Mouse (Mus musculus): ENCODE measurements around the gene Maff.

Gene Maff

DNA sequence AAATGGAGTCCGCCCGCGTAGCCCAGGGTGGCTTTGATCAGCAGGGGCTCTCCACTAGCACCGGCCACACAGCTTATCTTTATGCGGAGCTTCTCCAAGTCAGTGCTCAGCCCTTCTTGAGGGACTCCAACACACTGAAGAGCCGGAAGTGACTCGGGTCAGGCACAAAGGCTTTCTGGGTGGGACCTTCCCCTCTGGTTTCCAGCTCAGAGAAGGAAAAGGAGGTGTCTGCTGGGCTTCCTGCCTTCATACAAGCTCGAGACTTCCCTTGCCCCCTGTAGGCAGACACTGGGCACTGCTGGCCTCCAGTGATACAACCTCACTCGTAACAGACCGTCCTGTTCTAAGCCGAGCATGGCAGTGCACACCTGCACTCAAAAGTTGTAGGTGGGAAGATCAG lies 50.3 kb downstream of the Maff start:
- no peak for DNase-seq (ENCODE audit: low spot score)

DNA sequence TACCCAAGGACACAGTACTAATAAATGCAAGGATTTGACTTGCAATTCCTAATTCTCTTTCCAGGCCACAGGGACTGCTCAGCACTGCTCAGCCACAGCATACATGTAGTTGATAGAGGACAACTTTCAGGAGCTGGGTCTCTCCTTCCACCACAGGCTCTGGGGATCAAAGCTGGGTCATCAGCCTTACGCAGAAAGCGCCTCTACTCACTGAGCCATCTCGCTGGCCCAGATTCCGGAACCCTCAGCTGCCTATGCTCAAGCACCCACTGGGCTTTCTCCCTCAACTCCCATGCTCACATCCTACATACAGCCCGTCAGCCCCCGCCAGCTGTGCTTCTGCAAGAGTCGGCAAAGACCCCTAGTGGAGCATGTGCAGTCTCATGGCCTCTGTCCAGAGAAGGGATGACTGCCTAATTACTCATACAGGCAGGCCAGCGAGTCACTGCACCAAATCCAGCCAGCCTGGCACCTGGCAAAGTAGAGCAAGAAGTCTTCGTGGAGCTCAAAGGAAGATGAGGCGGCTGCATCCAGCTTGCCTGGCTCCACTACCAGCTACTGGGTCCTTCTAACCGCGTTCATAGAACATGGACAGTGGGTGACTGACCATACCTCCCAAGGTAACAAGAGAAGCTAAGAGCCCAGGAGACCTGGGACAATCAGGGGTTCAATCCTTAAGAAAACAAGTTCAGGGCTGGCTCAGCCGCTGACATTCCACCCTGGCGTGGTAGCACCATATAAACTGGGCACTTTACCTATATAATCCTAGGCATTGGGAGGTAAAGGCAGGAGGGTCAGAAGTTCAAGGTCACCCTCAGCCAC lies 53.0 kb downstream of the Maff start:
- no peak for DNase-seq (ENCODE audit: low spot score)

DNA sequence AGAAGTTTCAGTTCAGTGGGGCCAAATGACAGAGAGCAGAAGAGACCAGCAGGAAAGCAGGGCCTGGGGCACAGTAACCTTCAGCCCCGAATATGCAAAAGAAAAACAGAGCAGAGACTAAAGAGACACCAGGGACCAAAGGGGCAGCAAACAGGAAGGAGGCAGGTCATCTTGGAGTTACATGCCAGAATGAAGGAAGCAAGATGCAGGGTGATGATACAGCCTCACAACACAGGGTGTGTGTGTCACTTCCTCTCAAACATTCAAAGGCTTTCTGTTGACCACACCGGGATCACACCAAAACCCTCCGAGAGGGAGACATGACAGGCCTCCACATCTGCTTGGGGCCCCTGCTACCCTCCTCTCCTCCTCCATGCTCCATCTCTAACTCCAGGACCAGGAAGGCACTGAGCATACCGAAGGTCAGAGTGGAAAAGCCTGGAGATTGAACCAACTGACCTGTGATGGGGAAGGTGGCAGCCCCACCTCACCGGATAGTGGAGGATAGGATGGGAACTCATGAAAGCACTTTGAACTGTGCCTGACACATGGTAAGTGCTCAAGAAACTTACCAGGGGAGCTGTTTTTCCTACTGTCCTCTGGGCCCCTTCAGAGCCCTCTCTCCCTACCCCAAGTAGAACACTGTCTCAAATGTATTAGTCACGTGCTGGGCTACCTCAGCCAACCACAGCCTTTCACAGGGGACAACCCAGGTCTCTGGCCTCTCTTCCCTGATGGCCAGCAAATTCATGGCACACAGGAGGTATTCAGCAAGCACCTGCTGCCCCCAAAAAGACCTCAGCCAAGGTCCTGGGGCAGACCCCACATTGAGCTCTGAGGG lies 53.9 kb downstream of the Maff start:
- DNase-seq (ENCODE audit: low spot score), result no peak

GRCm38 (mm10) chr15:79400975-79401365 lies 54.5 kb downstream of the Maff start:
- no peak for DNase-seq (ENCODE audit: low spot score)

DNA sequence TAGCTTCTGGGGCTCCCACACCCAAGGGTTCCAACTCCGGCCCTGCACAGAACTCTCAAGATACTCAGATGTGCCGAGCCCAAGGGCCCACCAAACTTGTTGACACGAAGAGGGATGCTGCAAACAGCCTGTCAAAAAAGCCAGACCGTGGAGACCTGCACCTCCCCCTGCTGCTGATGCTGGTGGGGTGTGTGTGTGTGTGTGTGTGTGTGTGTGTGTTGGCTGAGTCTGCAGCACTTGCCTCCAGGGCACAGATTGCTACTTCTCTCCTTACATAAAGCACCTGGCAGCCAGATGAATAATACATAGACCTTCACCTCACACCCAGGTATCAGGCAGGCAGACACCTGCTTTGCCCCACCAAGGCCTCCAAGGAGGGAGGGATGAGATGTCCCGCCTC lies 55.8 kb downstream of the Maff start:
- no peak for DNase-seq (ENCODE audit: low spot score)

DNA sequence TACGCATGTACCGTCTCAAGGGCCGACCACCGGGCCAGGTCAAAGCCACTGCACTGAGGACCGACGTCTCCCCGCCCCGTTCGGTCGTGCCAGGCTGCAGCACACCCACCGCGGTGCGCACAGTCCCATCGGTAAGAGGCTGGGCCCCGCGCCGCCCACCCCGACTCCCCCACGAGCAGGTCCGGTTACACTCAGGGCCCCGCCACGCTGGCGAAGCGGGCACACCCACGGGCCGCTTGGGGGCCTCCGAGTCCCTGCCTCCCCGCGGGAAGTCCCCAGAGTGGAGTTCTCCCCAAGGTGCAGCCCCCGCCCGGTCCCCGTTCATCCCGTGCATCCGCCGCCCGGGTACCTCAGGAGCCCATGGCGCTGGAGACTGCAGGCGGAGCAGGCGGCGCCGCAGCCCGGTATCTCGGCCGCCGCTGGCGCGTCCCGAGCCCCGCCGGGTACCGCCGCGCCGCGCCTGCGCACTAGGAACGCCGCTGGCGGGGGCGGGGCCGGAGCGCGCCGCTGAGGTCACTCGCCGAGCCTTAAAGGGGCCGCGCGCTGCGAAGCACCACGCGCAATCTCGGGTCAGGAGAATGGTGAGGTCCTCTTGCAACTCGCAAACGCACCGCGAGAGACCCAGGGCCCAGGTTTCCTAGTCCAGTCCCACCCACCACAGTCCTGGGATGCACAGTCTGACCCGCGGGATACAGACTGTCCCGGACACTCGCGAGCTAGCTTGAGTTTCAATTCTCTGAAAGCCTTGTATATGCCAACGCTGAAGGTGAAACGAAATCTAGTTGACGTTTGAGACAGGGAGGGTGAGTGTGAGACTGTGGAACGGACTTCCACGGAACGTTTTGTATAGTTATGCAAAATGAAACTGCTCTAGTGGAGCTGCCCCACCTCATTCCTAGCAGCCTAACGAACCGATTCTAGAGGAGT lies 56.7 kb downstream of the Maff start, which contains the start of gene Tmem184b:
Gene Tmem184b, minus strand, starts transcription at position 734 of the 927 bp plus-strand sequence.
- peak; percentile 82 for DNase-seq (ENCODE audit: low spot score)

- DNase-seq (ENCODE audit: low spot score), result no peak
Observed at GRCm38 (mm10) chr15:79403763-79404210, 57.4 kb downstream of the Maff start.

DNA sequence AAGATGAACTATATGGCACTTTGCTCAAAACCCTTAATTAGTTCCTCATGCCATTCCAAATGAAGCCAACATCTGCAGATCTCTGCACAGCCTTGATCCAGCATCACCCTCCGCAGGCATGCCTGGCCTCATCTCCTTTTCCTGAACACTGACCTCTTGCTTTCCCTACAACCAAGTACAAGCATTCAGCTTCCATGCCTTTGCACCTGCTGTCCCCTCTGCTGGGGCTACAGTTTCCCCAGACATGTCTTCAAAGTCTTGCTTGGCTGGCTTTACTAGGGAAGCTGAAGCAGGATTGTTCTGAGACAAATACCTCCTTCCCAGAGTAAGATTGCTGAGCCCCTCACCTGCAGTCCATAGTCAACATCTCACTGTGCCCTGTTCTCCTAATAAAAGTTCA lies 57.9 kb downstream of the Maff start:
- no peak for DNase-seq (ENCODE audit: low spot score)

DNA sequence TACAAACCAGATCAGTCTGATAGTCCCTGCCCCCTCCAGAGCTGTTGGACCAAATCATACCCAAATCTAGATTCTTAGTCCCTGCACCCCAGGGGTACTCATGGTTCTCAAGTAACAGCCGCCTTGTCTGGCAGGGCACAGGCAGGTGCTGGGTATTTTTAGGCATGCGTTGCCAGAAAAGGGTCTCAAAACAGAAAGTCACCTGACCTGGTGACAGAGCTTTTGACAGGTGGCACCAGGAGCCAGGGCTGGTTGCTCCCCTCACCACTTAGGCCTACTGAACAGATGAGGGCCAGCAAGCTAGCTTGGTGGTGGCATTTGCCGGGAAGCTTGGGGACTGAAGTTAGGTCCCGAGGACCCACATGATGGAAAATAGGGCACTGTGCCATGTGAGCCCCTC lies 60.1 kb downstream of the Maff start:
- no peak for DNase-seq (ENCODE audit: low spot score)

Data from adipocyte (in vitro differentiated cells).